Mouse (Mus musculus): ENCODE data around the gene Cemip2. TPM values are rescaled to one million over a fixed set of nuclear protein-coding genes. Genes with fewer than 3 reads are reported as not detected.

Cemip2 gene
- polyA plus RNA-seq, 1 experiment: 0.58 TPM

DNA sequence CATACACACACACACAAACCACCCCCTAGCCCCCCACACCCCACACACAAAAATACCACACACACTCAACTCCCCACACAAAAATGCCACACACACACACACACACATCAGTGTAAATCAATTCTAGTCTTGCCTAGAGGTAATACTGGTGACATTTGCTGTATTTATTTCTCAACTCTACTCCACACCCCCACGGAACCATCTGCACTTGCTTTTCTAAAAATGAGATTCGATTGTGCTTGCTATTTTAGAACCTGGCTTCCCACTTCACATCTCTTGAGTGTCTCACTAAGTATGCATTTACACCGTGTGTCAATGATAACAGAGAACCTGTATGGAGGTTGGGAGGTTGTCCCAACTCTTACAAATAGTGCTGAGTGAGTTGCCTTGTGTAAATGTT is 13.4 kb upstream of the Cemip2 start:
- Histone ChIP-seq H3K36me3 (ENCODE audit: control insufficient read depth, insufficient read depth, low read length) (no peaks in the 10 kb centered on the region), H3K4me1 (ENCODE audit: control insufficient read depth, insufficient read depth, low read length) (no peaks in the 10 kb centered on the region), H3K27ac (ENCODE audit: control insufficient read depth, insufficient read depth, low read depth, low read length) (no peak overlapping the region), H3K27me3 (ENCODE audit: control insufficient read depth, insufficient read depth, low read length) (no peaks in the 10 kb centered on the region), H3K4me3 (ENCODE audit: control insufficient read depth, low read depth, low read length) (no peak overlapping the region)
- TF ChIP-seq POLR2A (IDR thresholded peaks at IDR 0.05; ENCODE audit: control insufficient read depth, low read depth, low read length) (no peak), CTCF (IDR thresholded peaks at IDR 0.05; ENCODE audit: control insufficient read depth, insufficient read depth, insufficient replicate concordance, low read depth, low read length) (no peak)

DNA sequence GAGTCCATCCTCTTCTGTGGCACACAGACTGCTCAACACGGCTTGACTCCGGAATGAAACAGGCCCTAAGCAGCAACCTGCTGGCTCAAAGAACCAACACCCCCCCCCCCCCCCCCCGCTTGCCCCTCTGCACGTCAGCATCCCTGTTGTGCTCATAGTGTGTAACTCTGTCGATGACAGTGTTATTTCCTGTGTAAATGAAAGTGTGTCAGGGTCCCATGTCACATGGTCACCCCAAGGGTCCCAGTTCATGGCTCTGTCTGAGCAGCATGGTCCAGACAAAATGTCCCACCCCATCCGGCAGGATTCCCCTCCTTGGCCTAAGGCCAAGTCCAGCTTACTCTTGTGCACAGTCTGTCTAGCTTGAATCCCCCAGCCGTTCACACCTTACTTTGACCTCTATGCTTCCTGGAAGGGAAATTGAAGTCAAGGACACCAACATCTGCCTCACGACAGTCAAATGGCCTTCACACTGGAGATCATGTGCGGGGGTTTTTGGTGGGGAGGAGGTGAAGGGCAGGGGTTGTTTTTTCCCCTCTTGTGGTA is 10.6 kb upstream of the Cemip2 start:
- Histone ChIP-seq H3K27ac (ENCODE audit: control insufficient read depth, insufficient read depth, low read depth, low read length) (no peak overlapping the region), H3K27me3 (ENCODE audit: control insufficient read depth, insufficient read depth, low read length) (no peaks in the 10 kb centered on the region), H3K36me3 (ENCODE audit: control insufficient read depth, insufficient read depth, low read length) (no peaks in the 10 kb centered on the region), H3K4me1 (ENCODE audit: control insufficient read depth, insufficient read depth, low read length) (no peaks in the 10 kb centered on the region), H3K4me3 (ENCODE audit: control insufficient read depth, low read depth, low read length) (no peak overlapping the region)
- TF ChIP-seq POLR2A (IDR thresholded peaks at IDR 0.05; ENCODE audit: control insufficient read depth, low read depth, low read length): no peak
- TF ChIP-seq CTCF (IDR thresholded peaks at IDR 0.05; ENCODE audit: control insufficient read depth, insufficient read depth, insufficient replicate concordance, low read depth, low read length): no peak

DNA sequence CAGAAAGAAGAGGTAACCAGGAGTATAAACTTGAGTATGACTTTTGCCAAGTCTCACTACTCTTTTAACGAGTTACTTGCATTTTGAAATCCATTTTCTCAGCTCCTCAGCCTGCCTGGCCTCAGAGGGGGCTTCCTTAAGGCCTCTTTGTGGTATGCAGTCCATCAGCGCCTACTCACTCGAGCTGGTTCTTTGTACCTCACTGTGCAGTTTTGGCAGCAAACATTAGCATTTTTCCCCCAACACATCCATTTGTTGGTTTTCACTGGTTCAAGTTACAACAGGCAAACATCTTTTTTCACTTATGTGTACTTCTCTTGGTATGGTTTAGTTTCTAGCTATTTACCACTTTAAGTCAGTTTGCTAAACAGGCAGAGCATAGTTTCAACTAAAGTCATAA is 8.3 kb upstream of the Cemip2 start:
- TF ChIP-seq POLR2A (IDR thresholded peaks at IDR 0.05; ENCODE audit: control insufficient read depth, low read depth, low read length): no peak
- TF ChIP-seq CTCF (IDR thresholded peaks at IDR 0.05; ENCODE audit: control insufficient read depth, insufficient read depth, insufficient replicate concordance, low read depth, low read length): no peak
- Histone ChIP-seq H3K27me3 (ENCODE audit: control insufficient read depth, insufficient read depth, low read length) (no peaks in the 10 kb centered on the region), H3K4me1 (ENCODE audit: control insufficient read depth, insufficient read depth, low read length) (no peaks in the 10 kb centered on the region)

DNA sequence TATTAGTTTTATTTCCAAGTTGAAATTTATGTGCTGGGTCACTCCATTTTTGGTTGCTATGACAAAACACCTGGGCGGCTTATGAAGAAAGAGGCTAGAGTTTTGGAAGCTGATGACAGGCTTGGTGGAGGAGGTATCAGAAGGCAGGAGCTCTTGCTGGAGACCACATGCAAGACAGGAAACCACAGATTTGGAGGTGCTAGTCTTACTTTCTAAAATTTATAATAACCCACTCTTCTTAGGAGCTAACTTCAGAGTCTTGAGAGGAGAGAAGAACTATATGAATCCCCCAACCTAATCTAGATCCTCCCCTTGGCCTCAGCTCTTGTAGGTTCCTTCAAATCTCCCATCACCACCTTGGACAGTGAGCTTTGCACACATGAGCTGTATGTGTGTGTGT is 6.6 kb upstream of the Cemip2 start:
- Histone ChIP-seq H3K36me3 (ENCODE audit: control insufficient read depth, insufficient read depth, low read length) (no peaks in the 10 kb centered on the region), H3K4me3 (ENCODE audit: control insufficient read depth, low read depth, low read length) (no peak overlapping the region), H3K27me3 (ENCODE audit: control insufficient read depth, insufficient read depth, low read length) (no peaks in the 10 kb centered on the region), H3K27ac (ENCODE audit: control insufficient read depth, insufficient read depth, low read depth, low read length) (no peak overlapping the region), H3K4me1 (ENCODE audit: control insufficient read depth, insufficient read depth, low read length) (no peaks in the 10 kb centered on the region)
- TF ChIP-seq POLR2A (IDR thresholded peaks at IDR 0.05; ENCODE audit: control insufficient read depth, low read depth, low read length) (no peak), CTCF (IDR thresholded peaks at IDR 0.05; ENCODE audit: control insufficient read depth, insufficient read depth, insufficient replicate concordance, low read depth, low read length) (no peak)

More for the DNA sequence above, 8.3 kb upstream of the Cemip2 start:
- Histone ChIP-seq H3K36me3 (ENCODE audit: control insufficient read depth, insufficient read depth, low read length) (no peaks in the 10 kb centered on the region), H3K4me3 (ENCODE audit: control insufficient read depth, low read depth, low read length) (no peak overlapping the region), H3K27ac (ENCODE audit: control insufficient read depth, insufficient read depth, low read depth, low read length) (no peak overlapping the region)

DNA sequence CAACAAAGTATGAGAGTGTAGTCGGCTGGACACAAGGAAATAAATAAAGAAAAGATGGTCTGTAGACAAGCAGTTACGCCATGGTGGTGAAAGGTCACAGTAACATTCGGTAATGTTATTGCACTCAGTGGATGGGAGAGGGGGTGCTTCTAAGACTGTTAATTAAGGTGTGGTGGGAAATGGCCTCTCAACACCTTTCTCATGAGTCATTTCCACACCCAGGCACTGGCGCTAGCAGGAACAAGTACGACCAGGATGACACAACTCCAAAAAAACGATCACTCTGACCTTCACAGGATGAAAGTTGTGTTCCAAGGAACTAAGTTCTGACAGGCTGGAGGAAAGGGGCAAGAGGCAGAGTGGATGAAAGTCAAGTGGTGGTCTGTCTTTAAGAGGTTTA is 4.5 kb upstream of the Cemip2 start:
- peaks cover 5% of the 10 kb centered on the region for H3K4me1 ChIP-seq (ENCODE audit: control insufficient read depth, insufficient read depth, low read length)
- H3K4me3 ChIP-seq (ENCODE audit: control insufficient read depth, low read depth, low read length): no peak overlapping the region
- no peaks in the 10 kb centered on the region for H3K36me3 ChIP-seq (ENCODE audit: control insufficient read depth, insufficient read depth, low read length)
- H3K27ac ChIP-seq (ENCODE audit: control insufficient read depth, insufficient read depth, low read depth, low read length): no peak overlapping the region
- TF ChIP-seq POLR2A (IDR thresholded peaks at IDR 0.05; ENCODE audit: control insufficient read depth, low read depth, low read length) (no peak), CTCF (IDR thresholded peaks at IDR 0.05; ENCODE audit: control insufficient read depth, insufficient read depth, insufficient replicate concordance, low read depth, low read length) (no peak)
- H3K27me3 ChIP-seq (ENCODE audit: control insufficient read depth, insufficient read depth, low read length): no peaks in the 10 kb centered on the region

DNA sequence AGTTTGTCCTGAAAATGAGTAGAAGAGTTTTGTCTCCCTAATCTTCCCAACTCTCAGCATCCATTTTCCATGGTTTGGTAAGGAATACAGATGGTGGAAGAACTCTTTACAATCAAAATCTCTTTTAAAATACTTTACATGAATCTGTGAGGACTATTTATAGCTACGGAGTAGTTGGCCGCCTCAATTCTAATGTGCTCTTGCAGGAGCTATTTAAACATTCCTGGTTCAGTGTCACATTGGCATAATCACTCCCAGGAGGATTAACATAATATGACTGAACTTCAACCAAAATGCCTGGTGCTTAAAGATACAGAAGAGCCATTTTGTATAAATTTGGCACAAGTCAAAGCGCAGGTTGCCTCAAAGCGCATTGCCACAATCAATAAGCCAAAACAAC is 2.5 kb upstream of the Cemip2 start:
- Histone ChIP-seq H3K4me1 (ENCODE audit: control insufficient read depth, insufficient read depth, low read length) (peaks cover 11% of the 10 kb centered on the region), H3K36me3 (ENCODE audit: control insufficient read depth, insufficient read depth, low read length) (no peaks in the 10 kb centered on the region), H3K27ac (ENCODE audit: control insufficient read depth, insufficient read depth, low read depth, low read length) (no peak overlapping the region), H3K27me3 (ENCODE audit: control insufficient read depth, insufficient read depth, low read length) (no peaks in the 10 kb centered on the region), H3K4me3 (ENCODE audit: control insufficient read depth, low read depth, low read length) (no peak overlapping the region)
- TF ChIP-seq CTCF (IDR thresholded peaks at IDR 0.05; ENCODE audit: control insufficient read depth, insufficient read depth, insufficient replicate concordance, low read depth, low read length) (no peak), POLR2A (IDR thresholded peaks at IDR 0.05; ENCODE audit: control insufficient read depth, low read depth, low read length) (no peak)

DNA sequence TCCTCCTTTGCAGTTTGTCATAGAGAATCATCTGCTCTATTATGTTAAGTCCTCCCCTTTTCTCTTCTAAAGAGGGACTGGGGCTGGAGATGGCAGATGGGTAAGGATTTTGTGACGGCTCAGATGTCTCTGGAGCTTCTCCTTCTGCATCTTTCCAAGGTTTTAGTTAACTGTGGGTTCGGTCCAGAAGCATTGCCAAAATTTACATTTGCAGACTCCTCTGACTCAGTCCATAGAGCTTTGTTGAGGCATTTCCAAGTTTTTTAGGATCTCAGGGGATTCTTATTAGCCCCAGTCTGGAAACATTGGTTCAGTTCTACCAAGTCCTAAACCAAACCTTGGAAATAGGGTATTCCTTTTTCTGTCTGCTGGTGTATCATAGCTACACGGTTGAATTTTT is 1.5 kb upstream of the Cemip2 start:
- no peak overlapping the region for H3K27ac ChIP-seq (ENCODE audit: control insufficient read depth, insufficient read depth, low read depth, low read length)
- H3K36me3 ChIP-seq (ENCODE audit: control insufficient read depth, insufficient read depth, low read length): no peaks in the 10 kb centered on the region
- no peak overlapping the region for H3K4me3 ChIP-seq (ENCODE audit: control insufficient read depth, low read depth, low read length)
- TF ChIP-seq POLR2A (IDR thresholded peaks at IDR 0.05; ENCODE audit: control insufficient read depth, low read depth, low read length) (no peak), CTCF (IDR thresholded peaks at IDR 0.05; ENCODE audit: control insufficient read depth, insufficient read depth, insufficient replicate concordance, low read depth, low read length) (no peak)
- no peaks in the 10 kb centered on the region for H3K27me3 ChIP-seq (ENCODE audit: control insufficient read depth, insufficient read depth, low read length)
- H3K4me1 ChIP-seq (ENCODE audit: control insufficient read depth, insufficient read depth, low read length): peaks cover 11% of the 10 kb centered on the region
